Mouse (Mus musculus) small intestine, adult 2 months (tissue): ENCODE measurements around the gene Efl1. TPM values are rescaled to one million over a fixed set of nuclear protein-coding genes. Genes with fewer than 3 reads are reported as not detected.

Source experiments
- H3K27ac ChIP-seq: fragments of 200-500 bp; 2 replicates; pipeline ENCODE4 v1.5.1; 2012; ENCODE audit warnings: low read depth, low read length, control low read depth, inconsistent platforms; ENCODE audit not compliant: insufficient read depth
- H3K27me3 ChIP-seq: fragments of 200-500 bp; 2 replicates; pipeline ENCODE4 v1.6.1; 2012; ENCODE audit warnings: mild to moderate bottlenecking, moderate library complexity, low read length, inconsistent platforms; ENCODE audit not compliant: control insufficient read depth, insufficient read depth
- H3K36me3 ChIP-seq: fragments of 200-500 bp; 2 replicates; pipeline ENCODE4 v1.6.1; 2012; ENCODE audit warnings: mild to moderate bottlenecking, low read length, control low read depth, inconsistent platforms; ENCODE audit not compliant: control insufficient read depth, insufficient read depth
- H3K4me1 ChIP-seq: fragments of 200-500 bp; 2 replicates; pipeline ENCODE4 v1.6.1; 2012; ENCODE audit warnings: low read length, inconsistent platforms, mixed read lengths; ENCODE audit not compliant: control insufficient read depth, insufficient read depth, insufficient read length
- H3K4me3 ChIP-seq: fragments of 200-500 bp; 2 replicates; pipeline ENCODE4 v1.5.1; 2012; ENCODE audit warnings: low read depth, mild to moderate bottlenecking, control low read depth, inconsistent platforms, low read length, moderate library complexity
- CTCF ChIP-seq: fragments of 200-500 bp; IDR thresholded peaks from 2 replicates; pipeline ENCODE4 v1.5.1; 2012; ENCODE audit warnings: low read depth, mild to moderate bottlenecking, control low read depth, inconsistent platforms, low read length, moderate library complexity, mixed read lengths; ENCODE audit not compliant: insufficient replicate concordance, insufficient read length; ENCODE audit errors: extremely low read depth
- POLR2A ChIP-seq: fragments of 200-500 bp; IDR thresholded peaks from 2 replicates; pipeline ENCODE4 v1.6.1; 2012; ENCODE audit warnings: low read depth, mild to moderate bottlenecking, control low read depth, inconsistent platforms, low read length, moderate library complexity
- whole genome bisulfite sequencing: fragments of 180-500 bp; shearing (Covaris S2); methylation state at CpG from one replicate; pipeline ENCODE4 v1.1.7; 2018; 5-methylcytosine and 5-hydroxymethylcytosine counted together
- polyA plus RNA-seq: library from polyadenylated mRNA; depleted of rRNA; stranded (reverse); fragments of >200 nt; gene quantifications from 2 replicates; pipeline ENCODE4 v1.2.3, GENCODE M21; 2012

Gene Efl1
- polyA plus RNA-seq, 1 experiment: 3.1 TPM

- peak overlapping the region; percentile 90 for H3K27ac ChIP-seq
- WGBS: 9% methylated on average over 6 of the region's 6 CpGs
- H3K4me3 ChIP-seq: peak overlapping the region; percentile 96
- peaks cover 1% of the 10 kb centered on the region; the same call in 1 of the 2 replicates for H3K4me1 ChIP-seq
- H3K27me3 ChIP-seq: no peaks in the 10 kb centered on the region
- TF ChIP-seq CTCF: no peak
- no peak for TF ChIP-seq POLR2A
- H3K36me3 ChIP-seq: peaks cover 9% of the 10 kb centered on the region
Measured at GRCm38 (mm10) chr7:82649081-82649445, 649 bp downstream of the Efl1 start.

GRCm38 (mm10) chr7:82664604-82665003 lies 16.2 kb downstream of the Efl1 start:
- Histone ChIP-seq H3K27me3 (no peaks in the 10 kb centered on the region), H3K4me1 (peaks cover 2% of the 10 kb centered on the region; the same call in 1 of the 2 replicates), H3K36me3 (peaks cover 34% of the 10 kb centered on the region), H3K27ac (peak overlapping the region; percentile 56; the same call in 1 of the 2 replicates), H3K4me3 (no peak overlapping the region)
- TF ChIP-seq POLR2A (no peak), CTCF (no peak)
- 54% methylated on average over 3 of the region's 3 CpGs for WGBS

GRCm38 (mm10) chr7:82676001-82676400 lies 27.6 kb downstream of the Efl1 start:
- no peak overlapping the region for H3K27ac ChIP-seq
- H3K27me3 ChIP-seq: no peaks in the 10 kb centered on the region
- H3K4me3 ChIP-seq: no peak overlapping the region
- WGBS: 59% methylated on average over 5 of the region's 5 CpGs
- H3K36me3 ChIP-seq: peaks cover 49% of the 10 kb centered on the region
- TF ChIP-seq CTCF: no peak
- TF ChIP-seq POLR2A: no peak
- H3K4me1 ChIP-seq: no peaks in the 10 kb centered on the region

GRCm38 (mm10) chr7:82676834-82677233 lies 28.4 kb downstream of the Efl1 start:
- H3K27ac ChIP-seq: no peak overlapping the region
- H3K4me1 ChIP-seq: no peaks in the 10 kb centered on the region
- no peaks in the 10 kb centered on the region for H3K27me3 ChIP-seq
- 87% methylated on average over 6 of the region's 6 CpGs for WGBS
- H3K36me3 ChIP-seq: peaks cover 47% of the 10 kb centered on the region
- TF ChIP-seq CTCF: no peak
- no peak for TF ChIP-seq POLR2A
- H3K4me3 ChIP-seq: no peak overlapping the region

- Histone ChIP-seq H3K36me3 (peaks cover 59% of the 10 kb centered on the region), H3K27ac (no peak overlapping the region), H3K4me3 (no peak overlapping the region), H3K4me1 (no peaks in the 10 kb centered on the region), H3K27me3 (no peaks in the 10 kb centered on the region)
- WGBS: 93% methylated on average over 5 of the region's 5 CpGs
- no peak for TF ChIP-seq POLR2A
- TF ChIP-seq CTCF: no peak
Measured at GRCm38 (mm10) chr7:82679901-82680300, 31.5 kb downstream of the Efl1 start.

GRCm38 (mm10) chr7:82688736-82689135 lies 40.3 kb downstream of the Efl1 start:
- H3K36me3 ChIP-seq: peaks cover 51% of the 10 kb centered on the region
- H3K4me3 ChIP-seq: no peak overlapping the region
- TF ChIP-seq POLR2A (no peak), CTCF (no peak)

GRCm38 (mm10) chr7:82691021-82691738 lies 42.8 kb downstream of the Efl1 start:
- H3K4me1 ChIP-seq: peaks cover 2% of the 10 kb centered on the region; the same call in 1 of the 2 replicates
- H3K36me3 ChIP-seq: peaks cover 46% of the 10 kb centered on the region
- H3K4me3 ChIP-seq: no peak overlapping the region
- no peak for TF ChIP-seq POLR2A
- no peak for TF ChIP-seq CTCF
- WGBS: 76% methylated on average over 6 of the region's 6 CpGs
- no peaks in the 10 kb centered on the region for H3K27me3 ChIP-seq
- no peak overlapping the region for H3K27ac ChIP-seq

More at GRCm38 (mm10) chr7:82688736-82689135, 40.3 kb downstream of the Efl1 start:
- no peaks in the 10 kb centered on the region for H3K27me3 ChIP-seq
- H3K4me1 ChIP-seq: peaks cover 2% of the 10 kb centered on the region; the same call in 1 of the 2 replicates
- H3K27ac ChIP-seq: no peak overlapping the region
- 27% methylated on average over 3 of the region's 3 CpGs for WGBS
